Mouse (Mus musculus) frontal cortex, postnatal 36 days (tissue): ENCODE measurements around the gene Gla.

Experiments
- DNase-seq, 2 experiments: peaks; one replicate each; pipeline ENCODE4 v3.0.0; 2022; ENCODE audit warnings: low spot score in 2 of 2

Gene Gla

GRCm38 (mm10) chrX:134600659-134601379, at the start of gene Gla, which contains the start of gene Hnrnph2:
TSS of gene Gla (minus strand) at chrX:134601125.
TSS of gene Hnrnph2 (plus strand) at chrX:134601179.
- DNase-seq: peak; percentile 80 to 96

- DNase-seq: peak; percentile 71 to 85
Measured at GRCm38 (mm10) chrX:134648031-134648692, 47.2 kb upstream of the Gla start.

- no peak for DNase-seq
Measured at GRCm38 (mm10) chrX:134647421-134647820, 46.5 kb upstream of the Gla start.

- no peak for DNase-seq
Measured at GRCm38 (mm10) chrX:134646338-134646737, 45.4 kb upstream of the Gla start.

- no peak for DNase-seq
Measured at GRCm38 (mm10) chrX:134641000-134641760, 40.3 kb upstream of the Gla start.

GRCm38 (mm10) chrX:134635860-134636259, 34.9 kb upstream of the Gla start:
- no peak for DNase-seq

- no peak for DNase-seq
Measured at GRCm38 (mm10) chrX:134635111-134635510, 34.2 kb upstream of the Gla start.

GRCm38 (mm10) chrX:134632710-134633109, 31.8 kb upstream of the Gla start:
- no peak for DNase-seq

- DNase-seq: no peak
Measured at GRCm38 (mm10) chrX:134628200-134628599, 27.3 kb upstream of the Gla start.

GRCm38 (mm10) chrX:134623350-134623749, 22.4 kb upstream of the Gla start:
- no peak for DNase-seq

GRCm38 (mm10) chrX:134621685-134622084, 20.8 kb upstream of the Gla start:
- no peak for DNase-seq

GRCm38 (mm10) chrX:134620254-134620865, 19.4 kb upstream of the Gla start:
- no peak for DNase-seq

- DNase-seq: no peak
Measured at GRCm38 (mm10) chrX:134619695-134620094, 18.8 kb upstream of the Gla start.

- no peak for DNase-seq
Measured at GRCm38 (mm10) chrX:134614306-134614705, 13.4 kb upstream of the Gla start.

- DNase-seq: peak; percentile 14 to 24
Measured at GRCm38 (mm10) chrX:134612285-134612959, 11.5 kb upstream of the Gla start.

GRCm38 (mm10) chrX:134610984-134611383, 10.1 kb upstream of the Gla start:
- DNase-seq: no peak

GRCm38 (mm10) chrX:134609472-134609871, 8.5 kb upstream of the Gla start:
- no peak for DNase-seq

- DNase-seq: no peak
Measured at GRCm38 (mm10) chrX:134601380-134602120, 625 bp upstream of the Gla start.

GRCm38 (mm10) chrX:134599922-134600565, 881 bp downstream of the Gla start:
- DNase-seq: no peak

GRCm38 (mm10) chrX:134589836-134590235, 11.1 kb downstream of the Gla start:
- no peak for DNase-seq
